Mouse (Mus musculus) bone marrow, adult 2 months (tissue): ENCODE data around the gene Nfam1.

Source experiments
- CTCF ChIP-seq: fragments of 200-500 bp; IDR thresholded peaks from 2 replicates; pipeline ENCODE4 v1.5.1; 2011; ENCODE audit warnings: low read length, control low read depth; ENCODE audit not compliant: control insufficient read depth, insufficient read depth
- POLR2A ChIP-seq: fragments of 200-500 bp; IDR thresholded peaks from 2 replicates; pipeline ENCODE4 v1.6.1; 2011; ENCODE audit warnings: low read depth, mild to moderate bottlenecking, control low read depth, low read length, borderline replicate concordance; ENCODE audit not compliant: control insufficient read depth

DNA sequence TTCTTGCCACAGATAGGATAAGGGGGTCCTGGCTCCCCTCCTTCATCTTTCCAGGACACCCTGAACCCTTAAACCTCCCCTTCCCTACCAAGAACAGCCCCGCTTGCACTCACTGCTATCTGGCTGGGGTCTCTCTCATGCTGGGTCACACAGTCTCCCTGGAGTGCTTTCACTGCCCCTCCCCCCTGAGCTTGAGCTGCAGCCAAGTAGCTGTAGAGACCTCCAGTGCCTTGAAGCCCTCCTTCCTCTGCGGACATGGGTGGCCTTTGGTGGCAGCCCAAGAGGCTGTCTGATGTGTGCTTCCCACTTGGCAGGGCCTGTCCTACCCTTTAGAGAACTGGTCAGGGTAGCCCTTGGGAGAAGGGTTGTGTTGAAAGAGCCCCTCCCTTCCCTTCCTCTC is 7.0 kb upstream of the Nfam1 start:
- TF ChIP-seq CTCF = no peak
- no peak for TF ChIP-seq POLR2A
